Mouse (Mus musculus): ENCODE data around the gene Col24a1. TPM values are rescaled to one million over a fixed set of nuclear protein-coding genes. Genes with fewer than 3 reads are reported as not detected.

The Col24a1 gene
- total RNA-seq (2021), result under 1 TPM; 0.13 to 0.35 TPM
- long read RNA-seq, result 0 reads

DNA sequence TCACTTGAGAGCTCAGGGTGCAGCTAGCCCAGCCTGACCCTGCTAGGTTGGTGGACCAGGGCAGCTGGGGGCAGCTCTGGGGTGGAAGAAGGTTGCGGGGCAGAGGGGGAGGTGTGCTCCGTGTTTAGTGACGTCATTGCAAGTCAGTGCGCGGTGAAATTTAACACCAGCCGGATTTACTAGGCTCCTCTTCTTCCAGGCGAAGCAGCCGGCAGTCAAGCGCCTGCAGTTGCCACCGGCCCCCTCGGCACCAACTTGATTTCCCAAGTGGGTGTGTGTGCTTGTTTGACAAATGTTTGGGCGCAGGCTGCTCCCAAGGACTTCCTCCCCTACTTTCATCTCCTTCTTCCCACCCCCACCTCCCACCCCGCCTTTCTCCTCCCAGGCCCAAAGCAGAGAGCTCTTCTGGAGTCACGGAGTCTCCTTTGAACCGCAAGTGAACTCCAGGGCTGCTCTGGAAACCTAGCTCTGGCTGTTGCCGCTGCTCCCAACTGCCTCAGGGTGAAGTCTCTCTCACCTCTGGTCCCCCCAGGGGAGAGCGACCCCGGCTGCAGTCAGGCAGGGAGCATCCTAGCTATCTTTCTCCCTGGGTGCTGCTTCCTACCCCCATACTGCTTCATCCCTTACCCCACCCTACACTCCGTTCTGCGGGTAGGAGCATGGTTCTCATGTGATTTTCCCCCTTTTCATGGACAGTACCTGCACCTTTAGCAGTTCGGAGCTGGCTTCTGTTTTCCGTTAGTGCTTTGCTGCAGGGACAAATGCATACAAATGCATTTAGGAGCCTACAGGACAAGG, at the start of gene Col24a1:
Gene Col24a1, plus strand, starts transcription at position 136 of the 798 bp plus-strand sequence.
- peak in 1 of 2 experiments; percentile 5 for DNase-seq (ENCODE audit: low spot score in 2 of 2)

DNA sequence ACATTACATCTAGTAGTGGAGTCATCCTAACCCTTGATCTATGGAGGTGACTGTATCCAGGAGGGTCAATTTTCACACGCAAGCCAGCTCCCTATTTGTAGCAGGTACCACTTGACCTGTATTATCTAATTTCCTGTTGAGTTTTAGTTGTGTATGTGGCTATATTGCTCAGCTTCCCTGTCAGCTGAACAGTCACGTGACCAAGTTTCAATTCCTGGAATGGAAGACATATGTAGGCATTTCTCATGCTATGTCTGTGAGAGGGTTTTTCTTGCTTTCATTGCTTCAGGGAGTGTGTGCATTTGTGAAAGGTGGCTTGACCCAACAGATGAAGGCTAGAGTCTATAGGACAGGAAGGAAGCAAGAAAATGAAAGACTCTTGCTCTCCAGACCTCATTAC, 44.2 kb upstream of the Col24a1 start:
- no peak for DNase-seq (ENCODE audit: low spot score in 2 of 2)

DNA sequence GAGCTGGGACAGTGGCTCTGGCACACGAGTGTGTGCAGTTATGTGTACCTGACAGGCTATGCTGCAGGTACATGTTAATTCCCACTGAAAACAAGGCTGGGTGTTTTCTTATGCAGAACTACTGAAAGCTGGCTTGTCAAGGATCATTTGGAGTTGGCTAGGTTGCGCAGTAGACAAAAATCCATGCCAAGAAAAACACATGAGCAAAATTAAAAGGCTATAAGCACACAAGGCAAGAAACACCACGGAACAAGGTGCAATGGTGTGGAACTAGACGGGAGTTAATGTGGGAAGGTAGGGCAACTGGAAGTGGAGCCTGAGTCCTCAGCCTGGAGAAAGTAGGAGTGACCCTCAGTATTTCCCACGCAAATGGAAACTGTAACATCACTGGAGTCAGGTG, 39.2 kb upstream of the Col24a1 start:
- DNase-seq (ENCODE audit: low spot score in 2 of 2), result no peak

GRCm38 (mm10) chr3:145254764-145255396, 37.4 kb upstream of the Col24a1 start:
- DNase-seq (ENCODE audit: low spot score in 2 of 2), result no peak

DNA sequence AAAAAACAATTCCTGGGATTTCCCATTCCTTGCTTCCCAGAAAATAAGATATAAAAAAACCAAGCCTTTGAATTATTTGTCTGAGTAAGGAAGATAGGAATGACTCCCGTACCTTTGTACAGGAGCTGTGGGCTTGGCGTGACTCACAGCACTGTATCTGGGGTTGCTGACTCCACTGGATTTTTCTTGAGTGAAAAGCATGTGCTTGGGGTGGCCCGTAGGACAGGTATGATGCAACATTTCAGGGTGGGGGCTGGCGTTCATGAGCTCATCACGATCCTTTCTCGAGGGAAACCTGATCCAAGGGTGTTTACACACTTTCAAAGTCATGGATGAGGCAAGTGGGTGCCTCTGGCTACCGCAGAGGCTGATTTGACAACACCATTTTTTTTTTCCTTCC, 35.6 kb upstream of the Col24a1 start:
- DNase-seq (ENCODE audit: low spot score in 2 of 2), result no peak

DNA sequence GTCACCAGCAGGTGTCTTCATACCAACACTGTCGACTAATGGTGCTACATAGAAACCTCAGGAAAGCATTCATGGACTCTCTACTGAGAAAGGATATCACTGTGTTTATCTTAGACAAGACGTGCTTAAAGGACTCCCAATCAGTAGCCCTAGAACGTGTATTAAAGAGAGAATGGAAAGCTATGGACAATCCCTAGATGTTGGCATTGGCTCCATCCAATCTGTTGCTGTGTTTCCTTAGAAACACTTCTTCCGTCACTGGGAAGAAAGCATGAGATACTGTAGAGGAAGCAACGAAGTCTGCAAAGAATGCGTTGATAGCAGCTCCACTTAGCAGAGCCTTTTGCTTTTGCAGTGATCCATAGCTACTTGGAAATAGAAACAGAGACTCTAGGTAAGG, 32.6 kb upstream of the Col24a1 start:
- no peak for DNase-seq (ENCODE audit: low spot score in 2 of 2)

DNA sequence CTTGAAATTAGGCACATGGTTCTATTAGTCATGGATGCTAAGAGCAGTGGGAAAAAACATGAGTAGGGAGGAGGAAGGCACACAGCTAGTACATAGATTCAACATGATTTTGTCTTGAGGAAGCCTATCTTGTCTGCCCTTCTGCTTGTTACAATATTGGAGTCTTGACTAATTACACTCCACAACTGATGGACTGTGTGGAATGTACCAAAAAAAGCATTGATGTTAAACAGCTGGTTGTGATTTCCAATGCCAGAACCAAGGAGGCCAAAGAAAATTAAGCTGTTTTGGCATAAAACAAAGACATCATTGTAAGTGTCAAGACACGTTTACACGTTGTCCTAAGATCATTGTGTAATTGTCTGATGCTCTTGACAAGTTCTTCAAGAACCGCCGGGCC, 29.1 kb upstream of the Col24a1 start:
- no peak for DNase-seq (ENCODE audit: low spot score in 2 of 2)

GRCm38 (mm10) chr3:145268066-145268465, 24.2 kb upstream of the Col24a1 start:
- DNase-seq (ENCODE audit: low spot score in 2 of 2), result peak in 1 of 2 experiments; percentile 65

DNA sequence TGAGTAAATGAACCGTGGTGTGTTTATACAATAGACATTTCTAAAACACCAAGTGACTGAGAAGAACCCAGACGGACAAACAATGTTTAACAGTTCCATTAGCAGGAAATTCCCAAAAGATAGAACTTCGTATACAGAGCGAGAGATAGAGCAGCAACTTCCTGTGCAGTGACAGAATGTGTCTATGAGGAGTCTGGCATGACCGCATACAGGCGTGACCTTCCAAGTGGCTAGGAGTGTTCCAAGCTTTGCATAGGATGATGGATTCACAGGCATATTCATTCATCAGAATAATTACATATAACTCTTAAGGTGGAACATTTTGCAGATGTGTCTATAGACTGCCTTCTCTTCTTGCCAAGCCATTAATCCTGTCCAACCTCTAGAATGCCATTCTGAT, 18.1 kb upstream of the Col24a1 start:
- DNase-seq (ENCODE audit: low spot score in 2 of 2), result no peak

DNA sequence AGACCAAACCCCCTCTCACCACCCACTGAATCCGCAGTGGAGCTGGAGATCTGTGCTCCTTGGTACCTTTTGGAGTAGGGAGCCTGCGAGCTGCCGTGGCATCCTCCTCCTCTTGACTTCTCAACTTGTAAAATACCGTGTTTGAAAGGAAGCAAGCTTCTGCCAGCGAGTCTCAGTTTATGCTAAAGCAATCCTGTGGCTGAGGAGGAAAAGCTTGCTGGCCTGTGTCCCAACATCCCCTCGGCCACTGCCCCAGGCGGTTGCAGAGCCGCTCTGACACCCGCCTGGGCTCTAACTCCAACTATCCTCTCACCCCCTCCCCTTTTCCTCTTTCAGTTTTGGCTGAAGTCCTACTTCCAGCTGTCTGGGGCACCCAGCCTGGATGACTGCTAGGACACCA, 935 bp downstream of the Col24a1 start:
- DNase-seq (ENCODE audit: low spot score in 2 of 2), result no peak

- DNase-seq (ENCODE audit: low spot score in 2 of 2), result no peak
Measured at GRCm38 (mm10) chr3:145293623-145294307, 1.5 kb downstream of the Col24a1 start.

DNA sequence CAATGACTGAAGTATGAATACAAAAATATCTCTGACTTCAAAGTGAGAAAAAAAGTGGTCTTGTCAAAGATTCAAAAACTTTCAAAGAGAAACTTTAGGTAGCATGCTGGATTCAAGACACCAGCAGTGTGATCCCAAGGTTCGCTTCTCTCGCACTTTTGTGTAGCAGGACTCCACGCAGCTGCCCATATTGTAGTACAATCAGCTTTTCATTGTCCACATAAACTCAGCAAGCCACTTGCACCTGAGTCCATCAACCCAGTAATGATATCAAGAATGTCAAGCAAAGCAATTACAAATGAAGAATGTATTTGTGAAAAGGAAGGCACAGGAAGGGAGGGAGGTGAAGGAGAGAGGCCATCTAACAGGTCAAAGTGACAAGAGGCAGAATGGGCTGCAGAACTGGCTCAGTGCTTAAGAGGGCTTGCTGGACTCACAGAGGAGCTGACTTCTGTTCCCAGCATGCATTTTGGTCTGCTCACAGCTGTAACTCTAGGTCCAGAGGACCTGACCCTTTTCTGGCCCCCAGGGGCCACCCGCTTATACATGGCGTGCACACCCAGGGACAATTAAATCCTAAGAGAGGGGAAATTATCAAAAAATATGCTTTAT, 7.8 kb downstream of the Col24a1 start:
- DNase-seq (ENCODE audit: low spot score in 2 of 2), result no peak

DNA sequence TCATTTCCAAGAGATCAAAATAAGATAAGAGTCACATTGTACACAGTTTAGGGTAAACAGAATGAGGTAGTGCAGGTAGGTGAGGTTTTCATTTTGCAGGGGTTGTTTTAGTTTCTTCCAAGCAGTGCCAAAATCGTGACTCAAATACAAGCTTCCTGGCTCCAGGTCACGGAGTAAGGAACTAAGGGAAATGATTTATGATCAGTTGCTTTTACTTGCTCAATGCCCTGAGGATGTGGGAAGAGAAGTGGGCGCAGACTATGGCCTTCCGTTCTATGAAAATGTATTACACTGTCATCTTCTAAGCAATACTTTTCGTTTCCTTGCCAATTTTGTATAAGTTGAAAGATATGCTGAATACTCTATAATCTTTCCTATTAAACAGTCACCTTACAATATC, 13.0 kb downstream of the Col24a1 start:
- DNase-seq (ENCODE audit: low spot score in 2 of 2), result no peak

- DNase-seq (ENCODE audit: low spot score in 2 of 2), result no peak
Measured at GRCm38 (mm10) chr3:145307209-145307608, 14.9 kb downstream of the Col24a1 start.

DNA sequence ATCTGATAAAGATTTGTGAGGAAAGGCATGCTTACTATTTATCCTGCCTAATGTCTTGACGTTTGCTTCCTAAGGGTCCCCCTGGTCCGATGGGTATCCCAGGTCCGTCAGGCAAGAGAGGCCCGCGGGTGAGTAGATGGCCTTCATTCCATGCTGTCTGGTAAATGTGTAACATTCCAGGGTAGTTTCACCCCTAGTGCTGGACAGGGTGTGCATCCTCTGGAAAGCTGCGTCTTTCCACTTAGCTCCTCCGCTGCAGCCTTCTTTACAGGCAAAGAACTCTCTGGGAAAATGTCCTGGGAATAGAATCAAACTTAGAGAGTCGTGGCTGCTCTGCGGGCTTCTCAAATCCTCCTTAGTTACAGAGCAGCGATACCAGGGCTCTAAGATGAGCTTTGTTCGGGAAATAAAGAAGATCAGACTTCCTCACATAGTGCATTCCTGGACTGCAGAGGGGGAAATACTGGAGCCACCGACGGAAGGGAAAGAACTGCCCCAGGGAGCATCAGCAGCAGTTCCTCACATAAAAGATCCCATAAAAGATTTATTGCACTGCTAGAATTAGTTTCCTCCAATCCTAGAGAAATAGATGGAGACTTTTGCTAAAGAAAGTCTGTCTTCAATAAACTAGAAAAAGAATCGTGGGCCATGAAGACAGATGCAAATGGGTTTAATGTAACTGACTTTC, 28.5 kb downstream of the Col24a1 start:
- DNase-seq (ENCODE audit: low spot score in 2 of 2), result no peak

DNA sequence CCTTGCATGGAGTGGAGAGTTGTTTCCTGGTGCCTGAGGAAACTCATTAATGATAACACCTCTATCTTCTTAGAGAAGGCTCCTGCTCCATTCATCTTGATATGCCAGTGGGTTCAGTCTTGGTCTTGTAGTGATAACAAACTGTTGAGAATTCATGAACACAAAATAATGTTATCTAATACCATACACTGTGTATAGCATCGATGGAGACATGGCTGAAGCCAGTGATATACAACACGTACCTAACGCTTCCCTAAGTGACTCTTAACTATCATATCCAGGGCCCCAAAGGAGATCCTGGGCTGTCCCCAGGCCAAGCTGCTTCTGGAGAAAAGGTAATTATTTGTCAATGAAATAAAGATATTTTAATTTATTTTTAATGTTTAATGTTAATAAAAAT, 33.1 kb downstream of the Col24a1 start:
- no peak for DNase-seq (ENCODE audit: low spot score in 2 of 2)

- DNase-seq (ENCODE audit: low spot score in 2 of 2), result no peak
Measured at GRCm38 (mm10) chr3:145331642-145332041, 39.4 kb downstream of the Col24a1 start.

DNA sequence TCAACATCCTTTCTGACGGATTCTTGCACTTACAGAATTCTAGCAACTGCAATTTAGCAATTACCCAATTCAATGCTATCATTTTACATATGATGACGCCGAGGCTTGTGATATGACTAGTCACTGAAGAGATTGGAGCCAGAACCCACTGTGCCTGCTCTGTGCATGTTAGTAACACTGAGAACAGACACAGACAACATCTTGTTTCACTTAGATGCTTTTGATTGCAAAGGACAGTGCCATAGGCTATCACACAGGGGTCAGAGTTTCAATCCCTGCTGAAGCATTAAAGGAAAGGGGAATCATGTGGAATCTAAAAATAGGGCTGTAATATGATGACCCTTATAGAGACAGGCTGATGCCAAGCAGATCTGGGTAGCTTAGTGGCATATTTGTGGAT, 41.8 kb downstream of the Col24a1 start:
- DNase-seq (ENCODE audit: low spot score in 2 of 2), result no peak

- DNase-seq (ENCODE audit: low spot score in 2 of 2), result no peak
Measured at GRCm38 (mm10) chr3:145337161-145337560, 44.9 kb downstream of the Col24a1 start.

DNA sequence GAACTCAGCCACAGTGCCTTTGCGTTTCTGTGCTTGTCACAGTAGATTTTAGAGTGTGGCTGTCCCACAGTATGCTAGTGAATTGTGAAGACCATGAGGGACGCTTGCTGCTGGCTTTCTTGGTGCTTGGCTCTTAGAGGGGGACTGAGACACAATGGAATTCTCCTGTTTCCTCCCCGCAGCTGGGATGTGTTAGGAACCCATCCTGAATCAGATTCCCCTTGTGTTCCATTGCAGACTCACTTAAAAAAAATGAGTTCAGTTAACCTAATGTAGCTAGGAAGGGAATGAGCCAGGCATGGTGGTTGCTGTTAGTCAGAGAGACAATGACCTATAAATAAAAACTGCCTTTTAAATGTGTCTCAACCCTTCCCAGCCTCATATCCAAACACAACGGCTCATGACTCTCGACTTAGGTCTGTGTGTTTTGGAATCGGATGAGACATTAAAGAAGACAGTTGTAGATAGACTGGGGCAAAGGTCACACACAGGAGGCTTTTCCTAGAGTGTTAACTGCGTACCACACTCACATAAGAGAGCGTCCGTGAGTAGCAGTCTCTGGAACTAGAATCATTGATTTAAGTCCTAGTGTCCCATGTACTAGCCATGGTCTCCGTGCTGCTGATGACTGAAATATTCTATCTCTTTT, 47.7 kb downstream of the Col24a1 start:
- DNase-seq (ENCODE audit: low spot score in 2 of 2), result no peak

DNA sequence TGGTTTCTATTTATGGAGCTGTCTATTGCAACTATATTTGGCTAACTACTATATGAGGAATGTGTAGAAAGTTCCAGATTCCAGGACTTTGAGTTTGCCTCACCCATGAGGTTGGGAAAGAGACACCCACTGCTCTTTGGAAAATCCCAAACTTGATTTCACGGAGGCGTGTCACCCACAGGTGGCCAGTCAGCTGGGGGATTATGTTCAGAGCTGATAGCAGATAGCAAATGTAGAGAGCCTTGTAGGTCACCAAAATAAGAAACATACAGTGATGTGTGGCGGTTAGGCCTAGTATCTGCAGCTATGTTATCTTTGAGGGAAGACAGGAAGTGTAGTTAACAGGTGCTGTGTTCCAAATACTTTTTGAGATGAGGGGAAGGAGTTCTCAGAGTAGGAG, 56.4 kb downstream of the Col24a1 start:
- DNase-seq (ENCODE audit: low spot score in 2 of 2), result no peak

Data from layer of hippocampus, adult 18-20 months (tissue).